Mouse (Mus musculus): ENCODE measurements at regions not wholly inside any gene's neighbourhood (a gene's known extent, or its start where the extent isn't known, plus 50 kb on each side); places are given as distances from the start of the nearest gene placed in this dataset.

GRCm38 (mm10) chr5:4500599-4500998, 257.2 kb downstream of the Fzd1 start:
- H3K9ac ChIP-seq (replicated peaks; ENCODE audit: low read depth, low read length), result no peak overlapping the region
- no peak overlapping the region for H3K27ac ChIP-seq (ENCODE audit: low read length)
- no peaks in the 10 kb centered on the region for H3K27me3 ChIP-seq (ENCODE audit: control insufficient read depth, insufficient read depth, low read length)

GRCm38 (mm10) chr5:4499036-4499435, 258.8 kb downstream of the Fzd1 start:
- Histone ChIP-seq H3K27ac (ENCODE audit: low read length) (no peak overlapping the region), H3K4me2 (replicated peaks; ENCODE audit: low read depth, low read length) (no peak overlapping the region), H3K9ac (replicated peaks; ENCODE audit: low read depth, low read length) (no peak overlapping the region), H3K4me3 (ENCODE audit: low read depth, low read length) (no peak overlapping the region), H3K36me3 (ENCODE audit: control insufficient read depth, insufficient read depth, low read length) (no peaks in the 10 kb centered on the region), H3K4me1 (ENCODE audit: control insufficient read depth, insufficient read depth, low read length) (peaks cover 22% of the 10 kb centered on the region), H3K27me3 (ENCODE audit: control insufficient read depth, insufficient read depth, low read length) (no peaks in the 10 kb centered on the region), H3K9me3 (ENCODE audit: control insufficient read depth, low read depth, low read length) (no peaks in the 10 kb centered on the region)
- no peak for ATAC-seq (ENCODE audit: insufficient number of reproducible peaks, insufficient read depth, low FRiP score, low read depth)
- 12% methylated on average over 4 of the region's 4 CpGs for WGBS

More at GRCm38 (mm10) chr5:4500599-4500998, 257.2 kb downstream of the Fzd1 start:
- Histone ChIP-seq H3K4me3 (ENCODE audit: low read depth, low read length) (no peak overlapping the region), H3K4me1 (ENCODE audit: control insufficient read depth, insufficient read depth, low read length) (peaks cover 22% of the 10 kb centered on the region), H3K4me2 (replicated peaks; ENCODE audit: low read depth, low read length) (no peak overlapping the region), H3K9me3 (ENCODE audit: control insufficient read depth, low read depth, low read length) (no peaks in the 10 kb centered on the region), H3K36me3 (ENCODE audit: control insufficient read depth, insufficient read depth, low read length) (no peaks in the 10 kb centered on the region)
- 92% methylated on average over 3 of the region's 3 CpGs for WGBS
- no peak for ATAC-seq (ENCODE audit: insufficient number of reproducible peaks, insufficient read depth, low FRiP score, low read depth)

- Histone ChIP-seq H3K9ac (replicated peaks; ENCODE audit: low read depth, low read length) (no peak overlapping the region), H3K27ac (ENCODE audit: low read length) (no peak overlapping the region), H3K9me3 (ENCODE audit: control insufficient read depth, low read depth, low read length) (no peaks in the 10 kb centered on the region), H3K36me3 (ENCODE audit: control insufficient read depth, insufficient read depth, low read length) (no peaks in the 10 kb centered on the region), H3K4me2 (replicated peaks; ENCODE audit: low read depth, low read length) (no peak overlapping the region), H3K4me1 (ENCODE audit: control insufficient read depth, insufficient read depth, low read length) (peaks cover 22% of the 10 kb centered on the region), H3K4me3 (ENCODE audit: low read depth, low read length) (no peak overlapping the region), H3K27me3 (ENCODE audit: control insufficient read depth, insufficient read depth, low read length) (no peaks in the 10 kb centered on the region)
- no peak for ATAC-seq (ENCODE audit: insufficient number of reproducible peaks, insufficient read depth, low FRiP score, low read depth)
- 70% methylated on average over 3 of the region's 3 CpGs for WGBS
Observed at GRCm38 (mm10) chr5:4498425-4498824, 259.4 kb downstream of the Fzd1 start.

GRCm38 (mm10) chr5:4496907-4497200, 261.0 kb downstream of the Fzd1 start:
- peak overlapping the region; percentile 27; the same call in 1 of the 2 replicates for H3K27ac ChIP-seq (ENCODE audit: low read length)
- peaks cover 22% of the 10 kb centered on the region for H3K4me1 ChIP-seq (ENCODE audit: control insufficient read depth, insufficient read depth, low read length)
- H3K4me3 ChIP-seq (ENCODE audit: low read depth, low read length), result no peak overlapping the region
- ATAC-seq (ENCODE audit: insufficient number of reproducible peaks, insufficient read depth, low FRiP score, low read depth), result no peak
- H3K4me2 ChIP-seq (replicated peaks; ENCODE audit: low read depth, low read length), result 0 out of 2 replicates have a peak overlapping the region, but pooled peaks have one; percentile 10
- no peaks in the 10 kb centered on the region for H3K36me3 ChIP-seq (ENCODE audit: control insufficient read depth, insufficient read depth, low read length)
- no peak overlapping the region for H3K9ac ChIP-seq (replicated peaks; ENCODE audit: low read depth, low read length)
- H3K27me3 ChIP-seq (ENCODE audit: control insufficient read depth, insufficient read depth, low read length), result no peaks in the 10 kb centered on the region
- no peaks in the 10 kb centered on the region for H3K9me3 ChIP-seq (ENCODE audit: control insufficient read depth, low read depth, low read length)
- 39% methylated on average over 3 of the region's 3 CpGs for WGBS

GRCm38 (mm10) chr5:4496132-4496906, 261.5 kb downstream of the Fzd1 start:
- Histone ChIP-seq H3K36me3 (ENCODE audit: control insufficient read depth, insufficient read depth, low read length) (no peaks in the 10 kb centered on the region), H3K9ac (replicated peaks; ENCODE audit: low read depth, low read length) (no peak overlapping the region), H3K4me2 (replicated peaks; ENCODE audit: low read depth, low read length) (peak overlapping the region; percentile 10; the same call in 1 of the 2 replicates), H3K4me1 (ENCODE audit: control insufficient read depth, insufficient read depth, low read length) (peaks cover 22% of the 10 kb centered on the region), H3K27ac (ENCODE audit: low read length) (peak overlapping the region; percentile 27; the same call in 1 of the 2 replicates), H3K9me3 (ENCODE audit: control insufficient read depth, low read depth, low read length) (no peaks in the 10 kb centered on the region), H3K4me3 (ENCODE audit: low read depth, low read length) (no peak overlapping the region), H3K27me3 (ENCODE audit: control insufficient read depth, insufficient read depth, low read length) (no peaks in the 10 kb centered on the region)
- ATAC-seq (ENCODE audit: insufficient number of reproducible peaks, insufficient read depth, low FRiP score, low read depth), result no peak
- WGBS, result 35% methylated on average over 20 of the region's 20 CpGs

- WGBS, result 64% methylated on average over 6 of the region's 6 CpGs
- Histone ChIP-seq H3K36me3 (ENCODE audit: control insufficient read depth, insufficient read depth, low read length) (no peaks in the 10 kb centered on the region), H3K27me3 (ENCODE audit: control insufficient read depth, insufficient read depth, low read length) (no peaks in the 10 kb centered on the region), H3K4me1 (ENCODE audit: control insufficient read depth, insufficient read depth, low read length) (peaks cover 22% of the 10 kb centered on the region), H3K9ac (replicated peaks; ENCODE audit: low read depth, low read length) (no peak overlapping the region), H3K9me3 (ENCODE audit: control insufficient read depth, low read depth, low read length) (no peaks in the 10 kb centered on the region), H3K4me3 (ENCODE audit: low read depth, low read length) (no peak overlapping the region), H3K4me2 (replicated peaks; ENCODE audit: low read depth, low read length) (no peak overlapping the region), H3K27ac (ENCODE audit: low read length) (no peak overlapping the region)
- no peak for ATAC-seq (ENCODE audit: insufficient number of reproducible peaks, insufficient read depth, low FRiP score, low read depth)
Observed at GRCm38 (mm10) chr5:4495482-4495881, 262.4 kb downstream of the Fzd1 start.

- Histone ChIP-seq H3K27me3 (ENCODE audit: control insufficient read depth, insufficient read depth, low read length) (no peaks in the 10 kb centered on the region), H3K9me3 (ENCODE audit: control insufficient read depth, low read depth, low read length) (no peaks in the 10 kb centered on the region), H3K9ac (replicated peaks; ENCODE audit: low read depth, low read length) (no peak overlapping the region), H3K36me3 (ENCODE audit: control insufficient read depth, insufficient read depth, low read length) (no peaks in the 10 kb centered on the region), H3K27ac (ENCODE audit: low read length) (no peak overlapping the region), H3K4me2 (replicated peaks; ENCODE audit: low read depth, low read length) (no peak overlapping the region), H3K4me1 (ENCODE audit: control insufficient read depth, insufficient read depth, low read length) (peaks cover 6% of the 10 kb centered on the region; the same call in 1 of the 2 replicates), H3K4me3 (ENCODE audit: low read depth, low read length) (no peak overlapping the region)
- WGBS, result 89% methylated on average over 4 of the region's 4 CpGs
- no peak for ATAC-seq (ENCODE audit: insufficient number of reproducible peaks, insufficient read depth, low FRiP score, low read depth)
Observed at GRCm38 (mm10) chr5:4486391-4487132, 271.3 kb downstream of the Fzd1 start.

GRCm38 (mm10) chr5:4485542-4486390, 272.1 kb downstream of the Fzd1 start:
- Histone ChIP-seq H3K9me3 (ENCODE audit: control insufficient read depth, low read depth, low read length) (no peaks in the 10 kb centered on the region), H3K9ac (replicated peaks; ENCODE audit: low read depth, low read length) (no peak overlapping the region), H3K4me1 (ENCODE audit: control insufficient read depth, insufficient read depth, low read length) (peaks cover 6% of the 10 kb centered on the region; the same call in 1 of the 2 replicates), H3K36me3 (ENCODE audit: control insufficient read depth, insufficient read depth, low read length) (no peaks in the 10 kb centered on the region), H3K4me2 (replicated peaks; ENCODE audit: low read depth, low read length) (no peak overlapping the region), H3K4me3 (ENCODE audit: low read depth, low read length) (no peak overlapping the region), H3K27ac (ENCODE audit: low read length) (no peak overlapping the region), H3K27me3 (ENCODE audit: control insufficient read depth, insufficient read depth, low read length) (no peaks in the 10 kb centered on the region)
- 61% methylated on average over 10 of the region's 10 CpGs for WGBS
- peak; percentile 42; the same call in 1 of the 2 replicates for ATAC-seq (ENCODE audit: insufficient number of reproducible peaks, insufficient read depth, low FRiP score, low read depth)

Data from stomach, embryonic 14.5 days (tissue).